Mouse (Mus musculus): Measurements from ENCODE around the gene Sox30. TPM values are rescaled to one million over a fixed set of nuclear protein-coding genes. Genes with fewer than 3 reads are reported as not detected.

The Sox30 gene
- not detected for total RNA-seq (2022)

DNA sequence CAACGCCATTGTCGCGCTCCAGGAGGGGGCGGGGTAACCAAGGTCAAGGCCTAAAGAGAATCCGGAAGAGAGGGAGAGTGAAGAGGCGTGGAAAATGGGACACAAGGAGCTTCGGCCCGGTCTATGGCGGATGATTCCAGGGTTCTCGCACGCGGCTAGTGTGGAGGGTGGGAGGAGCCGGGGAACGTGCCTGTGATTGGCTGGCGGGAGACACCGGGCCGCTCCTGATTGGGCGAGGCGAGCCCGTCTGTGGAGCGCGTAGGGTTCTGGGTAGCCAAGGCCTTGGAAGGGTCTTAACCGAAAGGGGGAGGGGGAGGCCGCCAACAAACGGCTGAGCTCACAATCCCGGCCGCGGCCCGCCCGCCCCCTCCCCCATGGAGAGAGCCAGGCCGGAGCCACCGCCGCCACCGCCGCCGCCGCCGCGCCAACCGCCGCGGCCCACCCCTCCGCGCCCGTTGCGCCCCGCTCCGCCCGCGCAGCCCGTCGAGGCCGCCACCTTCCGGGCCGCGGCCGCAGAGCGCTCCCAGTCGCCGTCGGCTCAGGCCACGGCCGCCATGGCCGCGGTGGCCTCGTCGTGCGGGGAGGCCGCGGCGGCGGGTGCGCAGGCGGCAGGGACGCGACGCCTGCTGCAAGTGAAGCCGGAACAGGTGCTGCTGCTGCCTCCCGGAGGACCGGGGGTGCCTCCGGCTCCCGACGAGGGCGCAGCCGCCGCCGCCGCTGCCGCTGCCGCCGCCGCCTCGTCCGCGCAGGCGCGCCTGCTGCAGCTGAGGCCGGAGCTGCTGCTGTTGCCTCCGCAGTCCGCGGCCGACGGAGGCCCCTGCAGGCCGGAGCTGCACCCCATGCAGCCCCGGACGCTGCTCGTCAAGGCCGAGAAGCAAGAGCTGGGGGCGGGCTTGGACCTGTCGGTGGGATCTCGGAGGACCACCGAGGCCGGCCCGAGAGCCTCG lies at the start of gene Sox30:
Gene Sox30 (plus strand): TSS at position 365 of the 947 bp plus-strand sequence.
- DNase-seq (ENCODE audit: low spot score in 2 of 2): no peak

GRCm38 (mm10) chr11:45932771-45933170 lies 47.3 kb upstream of the Sox30 start:
- DNase-seq (ENCODE audit: low spot score in 2 of 2): no peak

GRCm38 (mm10) chr11:45937478-45937877 lies 42.6 kb upstream of the Sox30 start:
- no peak for DNase-seq (ENCODE audit: low spot score in 2 of 2)

- no peak for DNase-seq (ENCODE audit: low spot score in 2 of 2)
Measured at GRCm38 (mm10) chr11:45938917-45939316, 41.2 kb upstream of the Sox30 start.

DNA sequence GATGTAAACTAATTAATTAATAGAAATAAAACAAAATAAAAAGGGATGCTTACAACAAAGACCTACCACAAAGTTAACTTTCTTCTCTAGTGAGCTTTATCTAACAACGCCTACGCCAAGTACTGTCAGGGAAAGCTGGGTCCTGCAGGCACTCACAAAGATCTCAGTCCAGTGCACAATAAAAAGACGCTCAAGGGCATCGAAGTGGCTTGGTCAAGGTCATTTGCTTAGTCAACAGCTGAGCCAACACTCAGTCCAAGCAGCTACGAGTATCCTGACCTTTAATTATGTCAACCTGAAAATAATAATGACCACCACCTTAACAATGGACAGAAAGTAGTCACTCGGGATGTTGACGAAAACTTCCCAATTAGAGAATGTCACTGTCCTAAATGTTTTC lies 37.8 kb upstream of the Sox30 start:
- DNase-seq (ENCODE audit: low spot score in 2 of 2): no peak

DNA sequence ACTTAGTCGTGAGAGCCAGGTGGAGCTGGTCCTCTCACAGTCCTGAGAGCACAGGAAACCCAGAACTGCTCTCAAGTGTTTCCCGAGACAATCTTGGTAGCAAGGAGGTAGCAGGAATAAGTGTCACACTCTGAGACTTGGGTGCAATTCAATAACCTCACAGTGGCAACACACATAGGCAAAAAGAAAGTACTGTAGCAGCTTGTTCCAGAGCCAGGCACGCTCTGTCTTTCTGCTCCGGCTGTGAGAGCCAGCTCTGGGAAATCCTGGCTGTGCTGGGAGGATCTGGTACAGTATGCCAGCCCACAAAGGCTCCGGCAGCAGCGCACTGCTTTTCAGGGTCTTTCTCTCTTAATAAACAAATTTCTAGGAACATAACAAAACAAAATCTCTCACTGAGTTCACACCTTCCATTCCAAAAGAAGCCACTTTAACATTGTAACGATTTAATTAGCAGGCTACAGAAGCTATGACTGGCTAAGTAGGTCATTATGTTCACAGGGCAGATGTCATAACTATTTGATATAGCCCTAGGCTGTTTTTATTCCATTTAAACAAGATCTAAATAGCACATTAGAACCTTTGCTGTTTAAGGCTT lies 36.9 kb upstream of the Sox30 start:
- no peak for DNase-seq (ENCODE audit: low spot score in 2 of 2)

GRCm38 (mm10) chr11:45943891-45944642 lies 36.0 kb upstream of the Sox30 start:
- no peak for DNase-seq (ENCODE audit: low spot score in 2 of 2)

DNA sequence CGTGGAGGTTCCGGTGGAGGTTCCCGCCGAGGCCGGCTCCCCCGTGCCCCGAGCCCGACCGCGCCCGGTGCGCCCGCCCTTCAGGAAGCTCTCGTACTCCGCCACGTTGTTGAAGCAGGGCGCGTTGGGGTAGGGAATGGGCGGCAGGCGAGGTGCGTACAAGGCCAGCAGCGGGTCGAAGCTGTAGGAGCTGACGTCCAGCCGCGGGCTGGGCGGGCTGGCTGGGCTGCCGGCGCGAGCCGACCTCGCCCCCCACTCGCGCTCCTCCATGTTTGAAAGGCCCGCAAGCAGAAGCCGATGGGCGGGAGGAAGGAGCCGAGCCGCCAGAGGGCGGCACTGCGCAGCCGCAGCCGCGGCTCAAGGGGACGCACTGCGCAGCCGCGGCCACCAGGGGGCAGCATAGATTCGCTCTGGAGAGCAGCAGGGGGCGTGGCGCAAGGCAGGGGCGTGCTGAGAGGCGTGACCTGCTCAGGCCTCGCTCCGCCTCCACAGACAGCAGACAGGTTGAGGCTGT lies 35.4 kb upstream of the Sox30 start, which contains the start of gene Lsm11:
Gene Lsm11 (minus strand): TSS at position 293 of the 514 bp plus-strand sequence.
- peak; percentile 95 for DNase-seq (ENCODE audit: low spot score in 2 of 2)

DNA sequence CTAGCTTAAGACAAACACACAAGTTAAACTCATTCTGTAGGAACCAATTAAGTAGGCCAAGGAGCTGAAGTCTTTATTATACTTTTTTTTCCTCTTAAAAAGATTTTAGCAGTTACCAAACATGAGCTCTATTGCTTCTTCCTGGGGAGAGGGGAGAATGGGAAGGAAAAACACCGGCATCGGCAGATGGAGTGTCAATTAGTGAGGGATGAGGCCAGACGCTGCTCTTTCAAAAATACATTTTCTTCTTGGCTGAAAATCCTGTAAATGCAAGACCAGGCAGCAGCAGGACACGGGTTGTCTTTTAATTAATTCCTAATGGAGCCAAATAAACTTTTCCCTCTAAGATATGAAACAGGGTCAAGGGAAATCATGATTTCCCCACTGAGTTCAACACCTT lies 33.3 kb upstream of the Sox30 start:
- no peak for DNase-seq (ENCODE audit: low spot score in 2 of 2)

- no peak for DNase-seq (ENCODE audit: low spot score in 2 of 2)
Measured at GRCm38 (mm10) chr11:45947491-45947890, 32.6 kb upstream of the Sox30 start.

- peak; percentile 85 to 86 for DNase-seq (ENCODE audit: low spot score in 2 of 2)
Measured at GRCm38 (mm10) chr11:45955127-45955627, 24.9 kb upstream of the Sox30 start, which contains the start of gene Thg1l. Thg1l (minus strand) TSS chr11:45955494.

DNA sequence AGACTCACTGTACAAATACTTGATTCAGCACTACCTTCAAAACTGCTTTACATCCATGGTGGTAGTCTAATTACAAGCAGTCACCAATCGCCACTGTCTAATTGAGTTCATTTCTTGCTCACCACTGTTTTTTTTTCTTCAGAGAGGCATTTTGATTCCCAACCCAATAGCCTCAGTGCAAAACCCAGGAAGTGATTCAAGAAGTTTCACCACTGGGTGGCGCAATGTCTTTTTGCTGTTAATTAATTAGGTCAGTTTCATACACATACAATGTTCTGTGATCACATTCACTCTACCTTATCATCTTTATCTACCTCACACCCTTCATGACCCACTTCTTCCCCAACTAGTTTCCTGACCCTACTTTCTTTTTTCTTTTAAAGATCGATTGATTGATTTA lies 20.5 kb upstream of the Sox30 start:
- DNase-seq (ENCODE audit: low spot score in 2 of 2): no peak

GRCm38 (mm10) chr11:45960003-45960402 lies 20.1 kb upstream of the Sox30 start:
- DNase-seq (ENCODE audit: low spot score in 2 of 2): no peak

DNA sequence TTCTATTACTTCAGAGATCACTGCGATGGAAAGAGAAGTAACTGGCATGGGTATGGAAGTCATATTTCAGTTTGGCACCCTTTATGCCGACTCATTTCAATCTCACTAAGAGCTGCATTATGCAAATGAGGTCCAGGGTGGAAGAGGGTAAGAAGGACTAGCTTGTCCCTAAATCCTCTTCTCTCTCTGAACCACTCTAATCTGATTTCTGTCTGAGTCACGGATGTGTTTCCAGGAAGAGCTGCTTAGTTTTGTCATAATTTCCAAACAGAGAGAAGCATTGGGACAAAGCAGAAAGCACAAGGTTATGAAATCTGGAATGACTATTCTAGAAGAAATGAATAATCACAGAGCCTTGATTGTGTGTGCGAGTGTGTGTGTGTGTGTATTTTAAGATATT lies 13.2 kb upstream of the Sox30 start:
- DNase-seq (ENCODE audit: low spot score in 2 of 2): no peak

DNA sequence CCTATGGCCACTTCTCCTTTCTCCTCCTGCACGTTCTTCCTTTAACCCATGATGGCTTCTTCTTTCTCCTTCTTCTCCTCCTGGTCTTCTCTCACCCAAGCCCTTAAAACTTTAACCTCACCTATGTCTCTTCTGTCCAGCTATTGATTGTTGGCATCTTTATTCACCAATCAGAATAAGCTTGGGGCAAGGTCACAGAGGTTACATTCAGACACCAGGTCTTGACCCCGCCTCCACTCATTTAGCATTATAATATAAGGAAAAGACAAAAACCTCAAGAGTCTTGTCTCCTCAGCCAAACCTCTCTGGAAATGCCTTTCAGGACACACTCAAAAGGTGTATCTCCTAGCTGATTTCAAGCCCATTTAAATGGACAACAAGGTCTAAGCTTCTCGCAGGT lies 11.6 kb upstream of the Sox30 start:
- no peak for DNase-seq (ENCODE audit: low spot score in 2 of 2)

- no peak for DNase-seq (ENCODE audit: low spot score in 2 of 2)
Measured at GRCm38 (mm10) chr11:45973635-45974034, 6.5 kb upstream of the Sox30 start.

DNA sequence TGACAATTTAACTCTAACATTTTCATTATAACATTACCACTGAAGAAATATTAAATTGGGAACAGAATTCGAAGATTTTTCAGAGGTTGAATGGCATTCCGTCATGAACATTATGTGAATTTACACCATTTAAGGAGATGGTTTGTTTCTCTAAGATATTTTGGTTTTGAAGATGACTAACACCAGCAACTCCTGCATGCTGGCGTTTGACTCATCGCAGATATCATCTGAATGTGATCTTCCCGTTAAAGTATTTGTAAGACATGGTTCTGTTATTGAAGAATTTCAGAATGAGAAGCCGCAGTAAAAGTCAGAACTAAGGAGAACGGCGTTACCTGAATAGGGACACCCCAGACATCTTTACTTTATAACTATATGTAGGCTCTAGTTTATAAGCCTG lies 5.6 kb upstream of the Sox30 start:
- DNase-seq (ENCODE audit: low spot score in 2 of 2): no peak

DNA sequence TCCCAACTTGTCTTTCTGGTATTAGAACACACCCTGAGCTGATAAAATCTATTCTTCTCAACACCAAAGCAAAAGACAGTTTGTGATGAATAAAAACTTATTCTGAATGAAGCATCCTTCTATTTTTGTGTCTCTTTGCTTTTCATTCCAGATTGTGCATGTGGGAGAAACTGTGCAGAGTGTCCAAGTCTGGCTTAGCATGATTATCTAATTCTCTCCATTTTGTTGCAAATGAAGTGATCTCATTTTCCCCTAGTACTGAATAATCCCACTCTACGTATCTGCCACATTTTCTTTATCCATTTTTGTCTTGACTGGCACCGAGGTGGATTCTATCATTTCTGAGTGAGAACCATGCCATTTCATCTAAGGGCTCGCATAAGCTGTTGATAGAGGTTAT lies 4.0 kb upstream of the Sox30 start:
- no peak for DNase-seq (ENCODE audit: low spot score in 2 of 2)

- DNase-seq (ENCODE audit: low spot score in 2 of 2): no peak
Measured at GRCm38 (mm10) chr11:45980893-45981253, 763 bp downstream of the Sox30 start.

- DNase-seq (ENCODE audit: low spot score in 2 of 2): no peak
Measured at GRCm38 (mm10) chr11:45991604-45992003, 11.5 kb downstream of the Sox30 start.

DNA sequence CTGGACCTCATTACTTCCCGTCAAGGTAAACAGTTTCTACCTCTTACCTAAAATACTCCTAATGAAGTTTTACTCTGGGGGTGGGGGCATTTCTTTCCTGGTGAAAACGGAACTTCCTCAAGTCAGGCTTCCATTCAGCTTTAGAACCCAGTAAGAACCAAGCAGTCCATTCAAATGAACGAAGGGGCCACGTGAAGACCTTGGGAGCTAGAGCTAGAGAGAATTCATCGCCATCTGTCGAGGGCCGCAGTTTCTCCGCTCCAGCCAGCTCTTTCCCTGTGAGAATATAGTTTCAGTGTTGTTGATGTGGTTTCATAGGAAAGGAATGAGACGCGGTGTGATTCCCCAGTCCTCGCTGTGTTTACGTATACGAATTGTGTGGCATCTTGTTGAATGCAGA lies 12.0 kb downstream of the Sox30 start:
- DNase-seq (ENCODE audit: low spot score in 2 of 2): no peak

DNA sequence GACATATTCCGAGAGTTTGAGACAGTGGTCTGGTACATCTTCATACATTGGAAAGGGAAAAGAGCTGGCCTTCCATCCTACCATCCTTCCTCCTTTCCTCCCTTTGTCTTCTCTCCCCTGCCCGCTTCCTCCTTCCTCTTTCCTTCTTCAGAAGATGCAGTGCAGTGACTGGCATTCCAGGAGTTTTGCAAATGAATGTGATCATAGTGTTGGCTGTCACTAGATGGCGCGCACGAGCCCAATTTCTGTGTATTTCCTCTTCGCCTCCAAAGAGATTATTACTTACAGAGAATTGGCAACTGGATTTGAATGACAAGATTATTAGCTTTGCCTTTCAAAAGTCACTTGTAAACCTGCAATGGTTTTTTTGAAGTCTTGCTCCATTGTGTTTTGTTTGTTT lies 36.0 kb downstream of the Sox30 start:
- peak; percentile 19 for DNase-seq (ENCODE audit: low spot score in 2 of 2)
